10 mouse cellular contexts compared by ENCODE assay signal in genomic region chr9:65555001-65555405, GRCm38 (mm10). TPM values are rescaled to one million over a fixed set of nuclear protein-coding genes. Genes with fewer than 3 reads are reported as not detected.
DNase-seq lines count a peak whose midpoint lies in the region; ATAC-seq and TF ChIP-seq lines count a peak whose summit lies in the region.
"Had no signal": no experiment of that assay in that cellular context is flagged by ENCODE, and none has a peak within 500 bp of the region (broad histone marks: within the 10 kb centered on the region; RNA-seq: fewer than 3 reads in every experiment).

No protein-coding gene starts in this region.

- no peak for TF ChIP-seq CTCF in kidney, adult 2 months (conservative IDR thresholded peaks at IDR 0.05; ENCODE audit: insufficient read depth, insufficient read length, low read depth, low read length)
- no peak for TF ChIP-seq CTCF in bone marrow macrophage, adult 2 months (IDR thresholded peaks at IDR 0.05; ENCODE audit: low read depth, low read length)

- no peak overlapping the region for H3K4me3 ChIP-seq in kidney, adult 2 months (ENCODE audit: insufficient read depth, low read depth, low read length)
- H3K4me3 ChIP-seq in bone marrow macrophage, adult 2 months (ENCODE audit: insufficient read depth, low read length): no peak overlapping the region
- H3K4me3 ChIP-seq in erythroblast, embryonic 14.5 days (replicated peaks): peak overlapping the region; percentile 57
- H3K4me3 ChIP-seq in midbrain, embryonic 14.5 days (replicated peaks; ENCODE audit: low read depth, low read length): no peak overlapping the region
- H3K4me3 ChIP-seq: forebrain, embryonic 15.5 days had no signal

- H3K9me3 ChIP-seq in erythroblast, embryonic 14.5 days (ENCODE audit: control insufficient read depth, low read length): no peaks in the 10 kb centered on the region
- H3K9me3 ChIP-seq in midbrain, embryonic 14.5 days (ENCODE audit: control insufficient read depth, low read length): no peaks in the 10 kb centered on the region
- H3K9me3 ChIP-seq: forebrain, embryonic 15.5 days had no signal

- H3K4me2 ChIP-seq in midbrain, embryonic 14.5 days (ENCODE audit: low read length): no peak overlapping the region
- H3K4me2 ChIP-seq: forebrain, embryonic 15.5 days had no signal

- no peaks in the 10 kb centered on the region for H3K27me3 ChIP-seq in kidney, adult 2 months (replicated peaks; ENCODE audit: control insufficient read depth, insufficient read depth, low read length)
- H3K27me3 ChIP-seq in erythroblast, embryonic 14.5 days (ENCODE audit: control insufficient read depth): no peaks in the 10 kb centered on the region
- H3K27me3 ChIP-seq in midbrain, embryonic 14.5 days (ENCODE audit: control insufficient read depth, insufficient read depth, low read length): no peaks in the 10 kb centered on the region
- H3K27me3 ChIP-seq: forebrain, embryonic 15.5 days; Patski had no signal

- H3K36me3 ChIP-seq in kidney, adult 2 months (ENCODE audit: control insufficient read depth, insufficient read depth, low read length): no peaks in the 10 kb centered on the region
- peaks cover 97% of the 10 kb centered on the region for H3K36me3 ChIP-seq in erythroblast, embryonic 14.5 days (ENCODE audit: control insufficient read depth)
- H3K36me3 ChIP-seq in midbrain, embryonic 14.5 days (ENCODE audit: control insufficient read depth, insufficient read depth, low read length): peaks cover 13% of the 10 kb centered on the region; the same call in 1 of the 2 replicates
- H3K36me3 ChIP-seq: forebrain, embryonic 15.5 days had no signal

- no peak for ATAC-seq in midbrain, embryonic 14.5 days (ENCODE audit: low FRiP score, low TSS enrichment)
- ATAC-seq: forebrain, embryonic 15.5 days; Patski had no signal

- H3K9ac ChIP-seq in midbrain, embryonic 14.5 days (replicated peaks; ENCODE audit: low read length): no peak overlapping the region
- H3K9ac ChIP-seq: forebrain, embryonic 15.5 days had no signal

- TF ChIP-seq POLR2A in kidney, adult 2 months (IDR thresholded peaks at IDR 0.05; ENCODE audit: low read depth, low read length): no peak
- TF ChIP-seq POLR2A in bone marrow macrophage, adult 2 months (IDR thresholded peaks at IDR 0.05; ENCODE audit: borderline replicate concordance, low read depth, low read length): no peak

- 25% methylated on average over 5 of the region's 5 CpGs for WGBS in kidney, adult 2 months
- 12% methylated on average over 5 of the region's 5 CpGs for WGBS in midbrain, embryonic 14.5 days

- H3K4me1 ChIP-seq in kidney, adult 2 months (ENCODE audit: control insufficient read depth, insufficient read depth, low read length): no peaks in the 10 kb centered on the region
- H3K4me1 ChIP-seq in bone marrow macrophage, adult 2 months (ENCODE audit: control insufficient read depth, insufficient read depth, low read length): peaks cover 76% of the 10 kb centered on the region
- H3K4me1 ChIP-seq in erythroblast, embryonic 14.5 days (ENCODE audit: control insufficient read depth): peaks cover 93% of the 10 kb centered on the region
- 0 out of 2 replicates have a peak, but pooled peaks cover 1% of the 10 kb centered on the region for H3K4me1 ChIP-seq in midbrain, embryonic 14.5 days (ENCODE audit: control insufficient read depth, insufficient read depth, low read length)

- no peak overlapping the region for H3K27ac ChIP-seq in kidney, adult 2 months (ENCODE audit: insufficient read depth, low read depth, low read length)
- H3K27ac ChIP-seq in bone marrow macrophage, adult 2 months (ENCODE audit: insufficient read depth, low read depth, low read length): peak overlapping the region; percentile 32
- H3K27ac ChIP-seq in midbrain, embryonic 14.5 days (replicated peaks; ENCODE audit: low read depth, low read length): no peak overlapping the region
- H3K27ac ChIP-seq: forebrain, embryonic 15.5 days had no signal

- peak; percentile 32 for DNase-seq in kidney, adult 2 months
- DNase-seq in kidney, postnatal 36 days: no peak
- peak; percentile 80 for DNase-seq in lung, postnatal 10 days
- DNase-seq in layer of hippocampus, adult 9-10 months (ENCODE audit: low spot score): no peak
- DNase-seq in gastrocnemius, adult 8-10 months (ENCODE audit: low spot score in 2 of 2): no peak
- no peak for DNase-seq in midbrain, embryonic 14.5 days

RNA-seq across cellular contexts. Expression of gene Plekho2, which starts 24.8 kb away (rescaled TPM):
- polyA plus RNA-seq in kidney, adult 2 months (2012; rRNA removed): 9.8 and 10.4 TPM in 2 replicates
- polyA plus RNA-seq in bone marrow macrophage, adult 2 months (2012; ENCODE audit: insufficient read depth, insufficient read length, missing spikeins): 193 and 213 TPM in 2 replicates
- 11.7 and 13.8 TPM in 2 replicates for polyA plus RNA-seq in erythroblast, embryonic 14.5 days (2012)
- total RNA-seq in gastrocnemius, adult 8-10 months (2022): 1 to 10 TPM; 2.7 to 4.0 (median 3.0) TPM
- polyA plus RNA-seq in midbrain, embryonic 14.5 days (2014; fragmentation: Nextera tagmentation; extraction: Ambion mirVana): 2.9 and 4.6 TPM in 2 replicates

RNA-seq across cellular contexts. Expression of gene Pif1, which starts 32.0 kb away (rescaled TPM):
- 0.08 and 0.11 TPM in 2 replicates for polyA plus RNA-seq in kidney, adult 2 months (2012; rRNA removed)
- polyA plus RNA-seq in bone marrow macrophage, adult 2 months (2012; ENCODE audit: insufficient read depth, insufficient read length, missing spikeins): 3.8 and 4.4 TPM in 2 replicates
- 4.9 and 5.2 TPM in 2 replicates for polyA plus RNA-seq in erythroblast, embryonic 14.5 days (2012)
- total RNA-seq in gastrocnemius, adult 8-10 months (2022): not detected
- 1.5 and 2.6 TPM in 2 replicates for polyA plus RNA-seq in midbrain, embryonic 14.5 days (2014; fragmentation: Nextera tagmentation; extraction: Ambion mirVana)

RNA-seq across cellular contexts. Expression of gene Ankdd1a, which starts 35.0 kb away (rescaled TPM):
- 0.06 and 0.16 TPM in 2 replicates for polyA plus RNA-seq in kidney, adult 2 months (2012; rRNA removed)
- 4.1 and 6.4 TPM in 2 replicates for polyA plus RNA-seq in bone marrow macrophage, adult 2 months (2012; ENCODE audit: insufficient read depth, insufficient read length, missing spikeins)
- polyA plus RNA-seq in erythroblast, embryonic 14.5 days (2012): not detected in 2 replicates
- not detected for total RNA-seq in gastrocnemius, adult 8-10 months (2022)
- polyA plus RNA-seq in midbrain, embryonic 14.5 days (2014; fragmentation: Nextera tagmentation; extraction: Ambion mirVana): 0.55 and 1.00 TPM in 2 replicates
- polyA plus RNA-seq: Patski had no signal

Comparison
In these comparisons a context has a peak if more than half of its experiments do, and no peak if none do; other contexts are left out.
1. DNase-seq: peak in kidney, adult 2 months (single experiment) and lung, postnatal 10 days (single experiment); none in kidney, postnatal 36 days (0 of 2), layer of hippocampus, adult 9-10 months (single experiment), gastrocnemius, adult 8-10 months (0 of 2) and midbrain, embryonic 14.5 days (single experiment).
2. RNA of gene Plekho2, which starts 24.8 kb away (polyA plus RNA-seq): 193 to 213 TPM in bone marrow macrophage, adult 2 months; 11.7 to 13.8 TPM in erythroblast, embryonic 14.5 days, 9.8 to 10.4 TPM in kidney, adult 2 months and 2.9 to 4.6 TPM in midbrain, embryonic 14.5 days; every median in the first group is over 10 times any median in the second.